Mouse (Mus musculus) intestine, postnatal 0 days (tissue): ENCODE results near the gene Olfr1280. TPM values are rescaled to one million over a fixed set of nuclear protein-coding genes. Genes with fewer than 3 reads are reported as not detected.

Experiments used
- ATAC-seq: fragments of 200-750 bp; cut with Nextera tagmentation; 2 replicates; pipeline ENCODE4 v1.8.0; 2017; ENCODE audit warnings: mild to moderate bottlenecking, moderate TSS enrichment, moderate library complexity
- H3K27ac ChIP-seq: fragments of 300-500 bp; sonication (generic); 2 replicates; pipeline ENCODE4 v1.5.1; 2014; ENCODE audit warnings: mild to moderate bottlenecking, low read depth, low read length, moderate library complexity
- H3K27me3 ChIP-seq: fragments of 300-500 bp; sonication (generic); replicated peaks from 2 replicates; pipeline ENCODE4 v1.6.1; 2014; ENCODE audit warnings: low read length, mixed read lengths; ENCODE audit not compliant: control insufficient read depth, insufficient read depth
- H3K36me3 ChIP-seq: fragments of 300-500 bp; sonication (generic); 2 replicates; pipeline ENCODE4 v1.6.1; 2014; ENCODE audit warnings: mild to moderate bottlenecking, moderate library complexity; ENCODE audit not compliant: control insufficient read depth, insufficient read depth
- H3K4me1 ChIP-seq: fragments of 300-500 bp; sonication (generic); replicated peaks from 2 replicates; pipeline ENCODE4 v1.6.1; 2014; ENCODE audit warnings: antibody characterized with exemption, low read length, mixed read lengths; ENCODE audit not compliant: control insufficient read depth, insufficient read depth
- H3K4me2 ChIP-seq: fragments of 300-500 bp; sonication (generic); replicated peaks from 2 replicates; pipeline ENCODE4 v1.6.1; 2014; ENCODE audit warnings: low read depth, mild to moderate bottlenecking, moderate library complexity
- H3K4me3 ChIP-seq: fragments of 300-500 bp; sonication (generic); 2 replicates; pipeline ENCODE4 v1.5.1; 2014; ENCODE audit warnings: low read depth, low read length
- H3K9ac ChIP-seq: fragments of 300-500 bp; sonication (generic); 2 replicates; pipeline ENCODE4 v1.6.1; 2014; ENCODE audit warnings: mild to moderate bottlenecking, low read depth, low read length
- H3K9me3 ChIP-seq: fragments of 300-500 bp; sonication (generic); 2 replicates; pipeline ENCODE4 v1.6.1; 2016; ENCODE audit warnings: mixed run types; ENCODE audit not compliant: control insufficient read depth
- CTCF ChIP-seq: sonication (generic); IDR thresholded peaks from 2 replicates; pipeline ENCODE4 v1.5.1; 2016; ENCODE audit warnings: low read depth, mild to moderate bottlenecking, control low read depth, antibody characterized with exemption, moderate library complexity
- WGBS: fragments of 180-500 bp; shearing (Covaris S2); extraction: QIAGEN DNeasy Blood & Tissue Kit; methylation state at CpG from one replicate; pipeline ENCODE4 v1.1.7; 2014; 5-methylcytosine and 5-hydroxymethylcytosine counted together
- polyA plus RNA-seq: library from polyadenylated mRNA; unstranded; fragments of >200 nt; fragmentation: Nextera tagmentation; extraction: Ambion mirVana; gene quantifications from 2 replicates; pipeline ENCODE4 v1.2.1, GENCODE M21; 2015

Olfr1280 gene
- polyA plus RNA-seq, 1 experiment from 2014 or later = not detected

DNA sequence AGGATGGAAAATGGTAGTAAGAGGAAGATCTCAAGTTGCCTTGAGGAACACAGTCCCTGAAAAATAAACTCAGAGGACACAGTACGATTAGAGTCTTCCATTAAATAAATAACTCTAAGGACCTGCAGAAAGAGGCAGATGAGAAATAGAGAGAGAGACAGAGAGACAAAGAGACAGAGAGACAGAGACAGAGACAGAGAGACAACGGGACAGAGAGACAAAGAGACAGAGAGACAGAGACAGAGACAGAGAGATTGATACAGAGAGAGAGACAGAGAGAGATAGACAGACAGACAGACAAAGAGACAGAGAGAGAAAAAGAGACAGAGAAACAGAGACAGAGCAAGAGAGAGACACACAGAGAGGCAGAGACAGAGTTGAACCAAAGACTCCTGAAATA lies 22.2 kb downstream of the Olfr1280 start, which contains the start of gene Olfr1282:
TSS of gene Olfr1282 (minus strand) at position 101 of the 400 bp plus-strand sequence.
- H3K4me3 ChIP-seq = no peak within 1 kb of the TSS
- H3K9ac ChIP-seq = no peak within 1 kb of the TSS
- no peaks in the 10 kb centered on the region for H3K36me3 ChIP-seq
- 73% methylated on average over 2 of the region's 2 CpGs for WGBS
- H3K9me3 ChIP-seq = no peaks in the 10 kb centered on the region
- ATAC-seq = no peak
- no peak within 1 kb of the TSS for H3K27ac ChIP-seq
- no peaks in the 10 kb centered on the region for H3K4me1 ChIP-seq
- no peak within 1 kb of the TSS for H3K4me2 ChIP-seq
- H3K27me3 ChIP-seq = no peaks in the 10 kb centered on the region
- no peak for TF ChIP-seq CTCF

GRCm38 (mm10) chr2:111366490-111366889 lies 52.7 kb downstream of the Olfr1280 start, which contains the start of gene Olfr1283:
Gene Olfr1283, plus strand, starts transcription at chr2:111366790.
- no peaks in the 10 kb centered on the region for H3K36me3 ChIP-seq
- 62% methylated on average over 2 of the region's 2 CpGs for WGBS
- no peak within 1 kb of the TSS for H3K9ac ChIP-seq
- no peak within 1 kb of the TSS for H3K4me3 ChIP-seq
- ATAC-seq = no peak
- no peak within 1 kb of the TSS for H3K4me2 ChIP-seq
- H3K4me1 ChIP-seq = no peaks in the 10 kb centered on the region
- no peak for TF ChIP-seq CTCF
- no peak within 1 kb of the TSS for H3K27ac ChIP-seq
- no peaks in the 10 kb centered on the region for H3K27me3 ChIP-seq
- no peaks in the 10 kb centered on the region for H3K9me3 ChIP-seq

DNA sequence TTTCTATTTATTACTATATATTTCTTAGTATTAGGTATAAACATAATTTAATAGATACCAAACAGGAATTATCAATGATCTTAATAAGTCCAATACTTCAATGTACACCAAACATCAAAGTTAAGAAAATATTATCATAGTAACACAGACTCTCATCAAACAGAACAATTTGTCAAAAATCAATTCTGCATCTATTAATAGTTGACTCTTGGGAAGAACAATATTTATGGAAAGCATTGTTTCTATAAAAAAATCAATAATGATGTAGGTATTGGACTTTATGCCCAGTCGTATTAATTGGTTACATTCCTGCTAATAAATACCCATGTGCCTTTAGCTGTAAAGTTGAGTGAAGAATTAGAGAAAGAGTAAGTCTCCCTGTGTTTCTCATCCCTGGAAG lies 61.4 kb downstream of the Olfr1280 start, which contains the start of gene Olfr1284:
TSS of gene Olfr1284 (plus strand) at position 301 of the 400 bp plus-strand sequence.
- WGBS = 68% methylated on average over 1 of the region's 1 CpGs
- Histone ChIP-seq H3K9me3 (no peaks in the 10 kb centered on the region), H3K27me3 (no peaks in the 10 kb centered on the region), H3K4me3 (no peak within 1 kb of the TSS), H3K4me2 (no peak within 1 kb of the TSS), H3K4me1 (no peaks in the 10 kb centered on the region), H3K36me3 (no peaks in the 10 kb centered on the region), H3K27ac (no peak within 1 kb of the TSS), H3K9ac (no peak within 1 kb of the TSS)
- ATAC-seq = no peak
- TF ChIP-seq CTCF = no peak

Other genes starting within 250 kb of the Olfr1280 start
- gene Gm13941, start 208.0 kb upstream of the Olfr1280 start, polyA plus RNA-seq = not detected in 2 replicates
- not detected in 2 replicates for gene Gm15130, start 161.1 kb upstream of the Olfr1280 start, polyA plus RNA-seq
- gene 4930430A15Rik, start 84.4 kb upstream of the Olfr1280 start, polyA plus RNA-seq = not detected in 2 replicates
- not detected in 2 replicates for gene Olfr1275, start 78.7 kb upstream of the Olfr1280 start, polyA plus RNA-seq
- not detected in 2 replicates for gene Olfr1276, start 59.5 kb upstream of the Olfr1280 start, polyA plus RNA-seq
- not detected in 2 replicates for gene Olfr1277, start 39.9 kb upstream of the Olfr1280 start, polyA plus RNA-seq
- not detected in 2 replicates for gene Olfr1278, start 23.9 kb upstream of the Olfr1280 start, polyA plus RNA-seq
- not detected in 2 replicates for gene Olfr1279, start 13.4 kb upstream of the Olfr1280 start, polyA plus RNA-seq
- not detected in 2 replicates for gene Olfr1281, start 12.5 kb downstream of the Olfr1280 start, polyA plus RNA-seq
- not detected in 2 replicates for gene Olfr1282, start 22.1 kb downstream of the Olfr1280 start, polyA plus RNA-seq
- not detected in 2 replicates for gene Olfr1283, start 52.8 kb downstream of the Olfr1280 start, polyA plus RNA-seq
- gene Olfr1284, start 61.5 kb downstream of the Olfr1280 start, polyA plus RNA-seq = not detected in 2 replicates
- gene Olfr1286, start 109.1 kb downstream of the Olfr1280 start, polyA plus RNA-seq = not detected in 2 replicates
- not detected in 2 replicates for gene Olfr1287, start 135.1 kb downstream of the Olfr1280 start, polyA plus RNA-seq
- not detected in 2 replicates for gene Olfr1288, start 160.1 kb downstream of the Olfr1280 start, polyA plus RNA-seq
- not detected in 2 replicates for gene Olfr1289, start 166.8 kb downstream of the Olfr1280 start, polyA plus RNA-seq
- gene Olfr1290, start 179.8 kb downstream of the Olfr1280 start, polyA plus RNA-seq = not detected in 2 replicates
- not detected in 2 replicates for gene Olfr1291-ps1, start 183.2 kb downstream of the Olfr1280 start, polyA plus RNA-seq
- not detected in 2 replicates for gene Olfr1293-ps, start 211.2 kb downstream of the Olfr1280 start, polyA plus RNA-seq
- gene Olfr1294, start 226.3 kb downstream of the Olfr1280 start, polyA plus RNA-seq = not detected in 2 replicates